Mouse (Mus musculus) left cerebral cortex, adult 6 months (tissue): Measurements from ENCODE around the gene Olfr718-ps1. TPM values are rescaled to one million over a fixed set of nuclear protein-coding genes. Genes with fewer than 3 reads are reported as not detected.

Source experiments
- long read RNA-seq, 2 experiments: library from polyadenylated mRNA; unstranded; transcript quantifications; one replicate each; pipeline ENCODE4 v2.0.0; 2019 to 2020
- polyA plus RNA-seq: library from polyadenylated mRNA; unstranded; fragments of <200 nt; fragmentation: Nextera tagmentation; gene quantifications from 2 replicates; pipeline ENCODE4 v1.2.3, GENCODE M21; 2021

Gene Olfr718-ps1
- not detected in 2 replicates for polyA plus RNA-seq
- long read RNA-seq, experiment 1, result 0 reads
- long read RNA-seq, experiment 2, result 0 reads

GRCm38 (mm10) chr5:143147481-143147880 is at the start of gene Olfr718-ps1:
Gene Olfr718-ps1, minus strand, starts transcription at chr5:143147581.

GRCm38 (mm10) chr5:143180255-143181076 is 33.1 kb upstream of the Olfr718-ps1 start, which contains the start of the genes Rbak and Spdye4b:
Gene Rbak, minus strand, starts transcription at chr5:143180775.
Gene Spdye4b, plus strand, starts transcription at chr5:143181017.

GRCm38 (mm10) chr5:143112281-143113246 is 34.8 kb downstream of the Olfr718-ps1 start, which contains the start of gene Rnf216:
Gene Rnf216, minus strand, starts transcription at chr5:143112994.

Other genes starting within 250 kb of the Olfr718-ps1 start
- gene Actb, start 240.8 kb downstream of the Olfr718-ps1 start, polyA plus RNA-seq, result 4,361 and 6,643 TPM in 2 replicates
- gene Fscn1, start 187.2 kb downstream of the Olfr718-ps1 start, polyA plus RNA-seq, result 290 and 331 TPM in 2 replicates
- 10.6 and 13.2 TPM in 2 replicates for gene Rnf216, start 34.6 kb downstream of the Olfr718-ps1 start, polyA plus RNA-seq
- 3.7 and 4.3 TPM in 2 replicates for gene Rbak, start 33.2 kb upstream of the Olfr718-ps1 start, polyA plus RNA-seq
- not detected in 2 replicates for gene Spdye4b, start 33.4 kb upstream of the Olfr718-ps1 start, polyA plus RNA-seq
- gene Spdye4a, start 79.3 kb upstream of the Olfr718-ps1 start, polyA plus RNA-seq, result not detected in 2 replicates
- 4.1 and 9.7 TPM in 2 replicates for gene Zfp12, start 87.6 kb upstream of the Olfr718-ps1 start, polyA plus RNA-seq
- 4.9 and 9.1 TPM in 2 replicates for gene Zfp316, start 122.4 kb upstream of the Olfr718-ps1 start, polyA plus RNA-seq
- gene Zfp853, start 146.0 kb upstream of the Olfr718-ps1 start, polyA plus RNA-seq, result 0.48 and 0.82 TPM in 2 replicates
- gene E130309D02Rik, start 167.8 kb upstream of the Olfr718-ps1 start, polyA plus RNA-seq, result 16.4 and 22.5 TPM in 2 replicates
- 46.9 and 60.3 TPM in 2 replicates for gene Zdhhc4, start 181.7 kb upstream of the Olfr718-ps1 start, polyA plus RNA-seq
- gene Grid2ip, start 209.8 kb upstream of the Olfr718-ps1 start, polyA plus RNA-seq, result 0.75 and 0.89 TPM in 2 replicates